Mouse (Mus musculus) kidney, postnatal 25 days (tissue): ENCODE measurements around the gene Nup153.

Source experiments
- DNase-seq, 2 experiments: peaks; one replicate each; pipeline ENCODE4 v3.0.0; 2021; ENCODE audit warnings: mixed read lengths in 2 of 2

Gene Nup153

DNA sequence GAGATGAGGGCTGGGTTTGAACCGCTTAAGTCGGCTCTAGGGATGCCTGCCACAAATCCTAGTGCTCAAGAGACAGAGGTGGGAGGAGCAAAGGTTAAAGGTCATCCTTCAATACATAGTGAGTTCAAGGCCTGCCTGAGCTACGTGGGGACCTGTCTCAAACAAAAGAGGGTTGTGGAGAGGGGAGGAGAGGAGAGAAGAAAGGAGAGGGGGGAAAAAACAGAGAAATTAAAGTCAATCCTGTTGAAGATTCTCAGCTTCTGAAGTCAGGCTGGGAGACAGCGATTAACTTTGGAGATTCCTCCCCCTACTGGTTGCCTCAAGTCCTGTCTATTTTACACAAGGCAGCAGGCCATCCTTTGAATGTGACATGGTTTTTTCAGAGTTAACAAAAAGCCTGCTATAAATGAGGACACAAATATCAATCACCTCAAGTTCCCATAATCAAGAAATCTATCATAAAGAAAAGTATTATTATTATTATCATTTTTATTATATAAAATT lies 64.2 kb downstream of the Nup153 start:
- peak in 1 of 2 experiments; percentile 3 for DNase-seq

DNA sequence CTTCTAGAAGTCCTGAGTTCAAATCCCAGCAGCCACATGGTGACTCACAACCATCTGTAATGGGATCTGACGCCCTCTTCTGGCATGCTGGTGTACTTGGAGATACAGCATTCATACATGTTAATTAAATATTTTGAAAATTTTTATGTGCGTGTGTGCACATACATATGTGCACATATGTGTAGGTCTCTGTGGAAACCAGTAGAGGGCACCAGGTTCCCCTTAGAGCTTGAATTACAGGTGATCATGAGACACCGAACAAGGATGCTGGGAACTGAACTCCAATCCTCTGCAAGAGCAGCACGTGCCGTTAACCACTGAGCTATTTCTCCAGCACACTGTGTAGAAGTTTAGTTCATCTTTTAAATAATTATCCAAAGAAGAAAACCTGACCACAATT lies 68.5 kb downstream of the Nup153 start:
- DNase-seq = no peak

DNA sequence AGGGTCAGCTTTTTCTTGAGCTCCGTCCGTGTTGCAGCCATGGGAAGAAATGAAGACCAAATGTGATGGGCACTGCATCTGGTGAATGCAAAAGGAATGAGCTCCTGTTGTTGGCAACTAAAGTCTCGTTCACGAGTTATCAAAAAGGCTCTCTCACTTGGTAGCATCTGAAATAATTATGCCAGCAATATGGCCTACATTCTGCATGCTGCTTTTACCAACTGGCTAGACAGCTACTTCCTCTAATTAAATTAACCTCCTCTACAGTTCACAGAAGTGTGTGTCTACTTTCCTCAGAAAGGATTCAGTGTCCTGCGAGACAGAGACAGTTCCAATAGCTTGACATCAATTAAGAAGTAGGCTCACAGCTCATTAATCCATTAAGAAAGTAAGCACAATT lies 73.2 kb downstream of the Nup153 start:
- no peak for DNase-seq

DNA sequence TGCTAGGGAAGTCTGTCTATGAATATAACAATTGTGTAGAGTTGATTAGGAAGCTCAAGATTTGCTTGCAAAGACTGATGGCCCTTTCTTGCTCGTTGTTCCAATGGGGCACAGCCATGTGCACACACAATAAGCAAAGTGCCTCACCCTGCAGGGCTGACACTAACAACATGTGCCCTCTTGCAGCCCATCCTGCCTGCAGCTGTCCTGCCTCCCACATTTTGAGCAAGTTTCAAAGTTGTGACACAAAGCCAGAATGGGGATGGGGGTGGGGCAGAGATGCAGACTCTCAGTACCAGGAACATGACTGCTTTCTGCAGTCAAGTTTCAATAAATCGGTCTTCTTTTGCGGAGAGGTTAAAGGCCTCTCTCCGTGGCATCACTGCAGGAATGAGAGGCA lies 74.1 kb downstream of the Nup153 start:
- no peak for DNase-seq

DNA sequence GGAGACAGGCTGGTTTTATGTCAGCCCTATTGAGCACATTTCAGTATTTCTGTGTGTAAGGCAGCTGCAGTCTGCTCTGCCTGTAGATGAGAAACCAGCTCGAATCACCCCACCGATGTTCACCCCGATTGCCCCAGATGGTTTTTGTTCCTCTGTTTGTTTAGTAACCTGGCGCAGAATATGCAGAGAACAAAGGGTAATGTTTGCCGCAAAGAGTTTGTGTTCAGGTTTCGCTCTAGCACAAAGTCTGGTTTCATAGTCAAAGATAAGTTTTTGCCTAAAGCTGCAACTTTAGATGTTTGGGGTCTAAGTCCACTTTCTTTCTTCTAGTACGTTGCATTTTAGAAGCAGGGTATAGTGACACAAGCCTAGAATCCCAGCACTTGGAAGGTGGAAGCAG lies 75.1 kb downstream of the Nup153 start:
- DNase-seq = no peak

DNA sequence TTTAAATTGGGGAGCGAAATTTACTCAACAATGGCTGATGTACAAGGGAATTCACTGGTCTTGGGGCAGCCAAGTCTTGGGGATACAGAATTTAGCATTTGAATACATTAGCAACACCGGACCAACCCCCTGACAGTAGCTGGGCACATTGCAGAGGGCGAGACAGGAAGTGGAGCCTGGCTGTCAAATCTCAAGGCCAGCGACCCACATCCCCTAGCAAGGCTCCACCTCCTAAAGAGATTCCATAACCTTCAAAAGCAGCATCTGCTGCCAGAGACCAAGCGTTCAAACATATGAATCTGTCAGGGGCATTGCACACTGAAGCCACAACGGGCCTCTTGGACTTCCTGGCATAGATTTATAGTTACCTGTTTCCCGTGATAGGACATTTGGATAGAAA lies 75.9 kb downstream of the Nup153 start:
- DNase-seq = no peak

DNA sequence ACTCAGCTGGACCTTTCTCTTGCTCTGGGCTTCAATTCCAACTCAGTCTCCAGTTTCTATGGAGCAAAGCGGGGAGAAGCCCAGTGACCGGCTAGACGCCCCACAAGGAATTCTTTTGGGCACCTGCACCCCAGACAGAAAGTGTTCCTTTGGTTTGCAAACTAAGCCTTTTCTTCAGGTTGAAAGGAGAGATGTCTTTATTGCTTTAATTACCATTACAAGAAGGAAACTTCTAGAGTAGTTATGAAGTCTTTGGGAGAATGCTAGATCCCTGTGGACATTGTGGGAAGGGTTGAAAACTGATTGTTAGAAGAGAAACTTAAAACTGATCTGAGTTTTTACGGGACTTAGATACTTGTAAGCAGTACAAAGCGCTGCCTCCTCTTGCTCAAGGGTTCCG lies 82.3 kb downstream of the Nup153 start:
- DNase-seq = no peak

DNA sequence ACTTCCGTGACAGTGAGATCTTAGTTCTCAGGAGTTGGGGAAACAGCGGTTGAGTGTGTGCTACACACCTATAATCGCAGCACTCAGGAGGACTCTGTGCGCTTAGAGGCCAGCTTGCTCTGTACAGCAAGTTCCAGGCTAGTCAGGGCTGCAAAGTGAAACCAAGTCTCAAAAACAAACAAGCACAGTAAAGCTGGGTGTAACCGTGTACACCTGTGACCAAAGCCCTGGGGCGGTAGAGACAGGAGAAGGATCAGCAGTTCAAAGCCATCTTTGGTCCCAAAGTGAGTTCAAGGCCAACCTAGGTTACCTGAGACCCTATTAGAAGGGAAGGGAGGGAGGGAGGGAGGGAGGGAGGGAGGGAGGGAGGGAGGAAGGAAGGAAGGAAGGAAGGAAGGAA lies 83.6 kb downstream of the Nup153 start:
- DNase-seq = no peak

DNA sequence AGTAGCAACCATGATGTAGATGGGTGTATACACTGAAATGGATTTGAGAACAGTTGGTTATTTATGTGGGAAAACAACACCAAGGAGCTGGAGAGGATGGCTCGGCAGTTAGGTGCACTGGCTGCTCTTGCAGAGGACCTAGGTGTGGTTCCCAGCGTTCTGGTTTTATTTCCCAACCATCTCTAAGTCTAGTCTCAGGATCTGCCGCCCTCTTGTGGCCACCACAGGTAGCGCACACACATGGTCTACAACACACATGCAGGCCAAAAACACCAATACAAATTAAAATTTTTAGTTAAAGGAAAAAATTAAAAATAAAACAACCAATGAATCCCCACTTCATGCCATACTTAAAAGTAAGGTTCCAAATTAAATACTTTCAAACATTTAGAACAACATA lies 85.4 kb downstream of the Nup153 start:
- DNase-seq = no peak

DNA sequence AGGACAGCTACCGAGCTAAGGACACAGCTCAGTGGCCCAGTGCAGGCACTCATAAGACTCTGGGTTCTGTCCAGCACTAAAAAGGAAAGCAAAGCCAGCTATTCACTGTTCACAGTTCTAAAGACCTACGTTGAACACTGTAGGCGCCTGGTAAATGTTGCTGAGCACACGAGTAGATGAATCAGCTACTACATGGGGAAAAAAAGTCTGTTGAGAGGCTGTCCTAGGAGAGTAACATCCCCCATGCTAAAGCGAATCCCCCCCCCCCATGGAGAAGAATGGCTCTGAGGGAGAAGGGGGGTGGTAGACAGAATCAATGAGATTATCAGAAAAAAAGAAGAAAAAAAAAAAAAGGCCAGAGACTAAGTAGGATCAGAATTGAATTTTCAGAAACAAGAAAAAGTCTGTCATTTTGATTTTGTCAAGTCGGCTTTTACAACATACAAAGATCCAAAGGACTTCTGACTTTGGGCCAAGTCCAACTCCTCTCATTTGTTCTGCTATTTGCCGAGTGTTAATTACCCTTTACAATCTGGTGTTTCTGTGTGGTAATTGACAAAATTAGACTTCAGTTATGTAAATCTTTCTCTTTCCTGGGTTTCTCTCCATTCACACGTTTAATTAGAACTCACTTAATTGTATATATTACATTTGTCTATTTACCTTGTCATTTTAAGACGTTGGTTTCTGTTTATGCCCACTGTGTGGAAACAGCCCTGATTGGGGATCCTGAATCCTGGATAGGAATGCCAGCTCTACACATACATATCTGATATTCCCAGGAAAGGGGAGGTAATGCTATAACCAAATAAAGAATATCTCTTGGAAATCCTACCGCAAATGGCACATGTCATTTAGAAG lies 86.9 kb downstream of the Nup153 start:
- no peak for DNase-seq

DNA sequence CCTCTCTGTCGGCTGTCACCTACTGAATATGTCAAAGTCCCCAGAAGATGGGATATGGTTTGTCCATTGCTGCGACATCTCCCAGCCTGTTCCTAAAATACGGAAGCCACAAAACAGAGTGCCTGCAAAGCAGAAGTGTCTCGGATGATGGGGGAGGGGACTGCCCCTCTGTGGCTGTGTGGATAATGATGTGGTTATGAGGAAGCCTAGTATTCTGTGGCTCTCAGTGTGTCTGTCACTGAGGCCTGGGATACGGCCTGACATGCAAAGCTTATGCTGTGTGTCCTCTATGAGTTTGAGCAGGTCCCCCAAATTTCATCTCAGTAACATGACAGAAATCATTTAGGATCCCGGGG lies 93.6 kb downstream of the Nup153 start:
- DNase-seq = no peak

DNA sequence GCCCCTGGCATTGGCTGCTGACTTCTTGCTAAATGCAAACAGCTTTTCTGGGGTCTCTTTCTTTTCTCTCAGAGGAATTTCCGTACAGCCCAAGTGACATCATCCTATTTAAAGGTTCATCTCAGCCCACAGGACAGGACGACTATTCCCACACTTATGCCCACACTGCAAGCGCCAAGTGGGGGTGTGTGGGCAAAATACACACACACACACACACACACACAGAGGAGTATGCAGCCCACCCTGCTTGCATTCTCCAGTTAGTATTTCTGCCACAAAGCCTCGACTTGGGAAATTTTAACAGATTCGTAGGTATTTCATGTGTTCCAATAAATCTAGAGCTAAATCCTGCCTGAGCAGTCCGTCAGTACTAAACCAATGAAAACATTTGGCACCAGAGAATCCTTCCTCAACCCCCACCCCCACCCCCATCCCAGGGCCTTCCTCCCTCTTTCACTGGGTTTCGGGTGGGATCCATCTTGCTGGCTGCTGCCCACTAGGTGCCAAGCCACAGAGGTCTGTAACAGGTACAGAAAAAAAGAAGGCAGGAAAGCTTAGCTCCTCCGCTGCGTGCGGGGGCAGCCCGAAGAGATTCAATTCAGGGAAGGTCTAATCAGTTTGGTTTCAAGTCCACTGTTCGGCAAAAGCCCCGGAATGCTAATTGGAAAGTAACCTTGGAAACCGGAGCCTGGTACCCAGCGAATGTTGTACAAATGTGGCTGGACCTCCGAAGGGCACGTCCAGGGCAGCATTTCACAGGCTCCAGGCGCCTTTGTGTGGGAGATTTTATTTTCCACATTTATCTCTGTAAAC lies 94.2 kb downstream of the Nup153 start:
- no peak for DNase-seq

DNA sequence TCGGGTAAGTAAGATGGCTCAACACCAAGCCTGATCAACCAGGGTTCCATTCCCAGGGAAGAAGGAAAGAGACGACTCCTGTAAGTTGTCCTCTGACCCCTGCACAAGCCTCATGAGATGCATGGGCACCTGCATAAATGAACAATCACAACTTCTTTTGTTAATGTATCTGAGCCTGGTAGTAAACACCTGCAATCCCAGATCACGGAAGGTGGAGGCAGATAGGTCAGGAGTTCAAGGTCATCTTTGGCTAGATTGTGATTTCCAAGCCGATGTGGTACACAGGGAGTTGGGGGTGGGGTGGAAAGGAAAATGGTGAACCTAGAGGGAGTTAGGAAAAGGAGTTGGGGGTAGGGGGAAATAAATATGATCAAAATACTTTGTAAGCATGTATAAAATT lies 94.9 kb downstream of the Nup153 start:
- no peak for DNase-seq
